Mouse (Mus musculus) hematopoietic stem cell, adult 5-6 weeks (primary cell): ENCODE measurements at regions not wholly inside any gene's neighbourhood (a gene's known extent, or its start where the extent isn't known, plus 50 kb on each side); places are given as distances from the start of the nearest gene placed in this dataset.

ENCODE experiments used
- ATAC-seq, 2 experiments: fragments of 125-278 bp in 1 of 2; replicated peaks in 1 of 2; 2 replicates each; pipeline ENCODE4 v1.8.0; 2016 to 2017; ENCODE audit warnings: inconsistent platforms in 2 of 2, mild to moderate bottlenecking in 2 of 2, moderate number of reproducible peaks in 2 of 2, low read depth in 1 of 2, moderate TSS enrichment in 1 of 2; ENCODE audit not compliant: low FRiP score in 2 of 2, poor library complexity in 2 of 2, severe bottlenecking in 2 of 2, insufficient read depth in 1 of 2, low TSS enrichment in 1 of 2

DNA sequence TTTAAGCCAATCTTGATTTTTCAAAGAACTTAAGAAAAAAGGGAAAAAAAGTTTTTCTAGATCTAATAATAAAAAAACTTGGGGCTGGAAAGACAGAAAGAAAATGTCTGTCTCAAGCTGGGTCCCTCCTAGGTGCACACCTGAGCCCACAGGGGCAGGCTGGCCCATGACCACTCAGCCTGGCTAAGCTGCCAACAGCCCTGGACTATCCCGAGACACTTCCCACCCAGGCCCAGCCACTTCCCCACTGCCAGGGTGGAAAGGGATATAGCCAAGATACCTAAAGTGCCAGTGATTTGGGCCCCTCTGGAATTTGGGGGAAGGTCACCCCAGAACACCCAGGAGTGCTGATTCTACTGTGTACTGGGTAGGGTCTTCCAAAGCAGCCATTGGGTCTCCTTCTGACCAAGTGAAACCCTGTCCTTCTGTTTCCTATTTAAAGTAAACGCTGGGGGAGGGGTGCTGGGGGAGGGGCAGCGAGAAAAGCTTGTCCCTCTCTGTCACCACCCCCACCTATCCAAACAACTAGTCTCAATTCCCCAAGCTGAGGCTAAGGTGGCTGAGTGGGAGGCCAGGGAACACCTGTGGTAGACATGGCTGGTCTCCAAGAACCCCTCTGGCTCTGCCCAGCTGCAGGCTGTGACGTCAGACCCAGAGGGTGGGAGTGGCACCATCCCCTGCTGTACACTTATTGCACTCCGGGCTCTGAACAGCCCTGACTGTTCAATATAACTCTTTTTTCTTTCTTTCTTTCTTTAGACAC is 62.6 kb downstream of the Mcfd2 start:
- 0 out of 4 replicates have a peak, but pooled peaks of 1 of the 2 experiments have one; percentile 24 for ATAC-seq

GRCm38 (mm10) chr17:87202490-87202889 is 63.2 kb downstream of the Mcfd2 start:
- ATAC-seq, result peak; percentile 94 to 97

- peak; percentile 20 to 27; a peak in 1 of 4 replicates for ATAC-seq
Measured at GRCm38 (mm10) chr17:87200721-87201242, 65.0 kb downstream of the Mcfd2 start.

DNA sequence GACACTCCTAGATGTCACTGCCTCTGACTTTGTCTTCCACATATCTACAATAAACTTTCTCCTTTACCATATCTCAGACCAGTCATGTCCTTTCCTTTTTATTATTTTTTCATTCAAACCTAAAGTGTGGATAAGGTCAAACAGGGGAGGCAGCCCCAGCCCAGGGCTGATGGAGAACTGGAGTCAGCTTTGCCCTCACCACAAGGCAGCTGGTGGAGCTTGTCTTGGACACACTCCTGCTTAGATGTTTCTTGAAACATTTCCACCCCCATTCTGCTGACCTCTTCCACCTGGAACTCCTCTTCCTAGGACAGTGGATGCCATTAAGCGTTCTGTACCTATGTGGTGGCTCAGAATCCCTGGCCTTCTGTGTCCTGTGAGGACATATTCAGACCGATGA is 65.6 kb downstream of the Mcfd2 start:
- no peak for ATAC-seq

DNA sequence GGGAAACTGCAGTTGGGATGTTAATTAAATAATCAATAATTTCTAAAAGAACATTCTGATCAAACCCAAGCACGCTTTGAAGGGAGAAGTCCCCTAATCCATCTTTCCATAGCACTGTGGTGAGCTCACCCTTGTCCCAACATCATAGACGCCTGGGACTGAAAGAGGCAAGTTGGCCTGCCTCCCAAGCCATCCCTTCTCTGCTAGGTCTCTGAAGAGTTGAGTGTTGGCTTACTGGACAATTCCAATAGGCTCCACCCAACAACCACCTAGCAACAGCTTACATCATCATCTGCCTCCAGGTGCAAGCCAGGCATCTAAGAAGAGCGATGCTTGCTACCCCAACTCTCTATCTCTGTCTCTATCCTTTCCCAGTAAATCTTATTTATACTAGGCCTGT is 66.6 kb downstream of the Mcfd2 start:
- no peak for ATAC-seq

DNA sequence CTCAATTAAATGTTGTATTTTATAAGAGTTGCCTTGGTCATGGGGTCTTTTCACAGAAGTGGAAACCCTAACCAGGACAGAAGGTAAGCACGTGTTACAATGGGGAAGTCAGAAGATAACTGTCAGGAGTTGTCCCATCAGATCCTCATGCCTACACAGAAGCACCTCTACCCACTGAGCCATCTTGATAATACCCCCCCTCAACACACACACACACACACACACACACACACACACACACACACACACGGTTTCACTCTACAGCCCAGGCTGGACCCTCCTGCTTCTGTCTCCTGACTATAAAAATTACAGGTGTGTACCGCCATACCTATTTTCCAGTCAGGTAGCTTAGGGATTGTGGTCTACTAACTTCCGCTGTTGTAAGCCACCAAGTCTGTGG is 68.3 kb downstream of the Mcfd2 start:
- ATAC-seq, result no peak

DNA sequence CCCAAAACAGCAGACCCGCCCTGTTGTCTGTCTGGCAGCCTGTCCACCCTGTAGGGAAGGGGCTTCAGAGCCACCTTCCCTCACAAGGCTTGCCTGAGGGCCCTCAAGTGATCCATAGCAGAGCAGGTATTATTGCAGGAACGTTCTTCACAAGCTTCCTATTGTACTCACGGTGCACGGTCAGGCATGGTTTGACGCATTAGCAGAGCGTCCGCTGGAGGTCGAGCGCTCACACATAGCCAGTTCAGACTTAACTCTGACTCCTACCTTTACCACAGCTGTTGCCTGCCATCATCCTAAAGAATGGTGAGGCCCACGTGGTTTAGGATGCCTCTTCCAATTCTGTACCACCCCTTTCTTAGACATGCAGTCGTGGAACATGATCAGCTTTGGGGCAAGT is 71.1 kb downstream of the Mcfd2 start:
- ATAC-seq, result no peak

GRCm38 (mm10) chr17:87193482-87193881 is 72.3 kb downstream of the Mcfd2 start:
- no peak for ATAC-seq

- no peak for ATAC-seq
Measured at GRCm38 (mm10) chr17:87189670-87190069, 76.1 kb downstream of the Mcfd2 start.
